Mouse (Mus musculus) erythroblast, adult 5-6 weeks (primary cell): Measurements from ENCODE around the gene Fam241a. TPM values are rescaled to one million over a fixed set of nuclear protein-coding genes. Genes with fewer than 3 reads are reported as not detected.

Source experiments
- ATAC-seq: replicated peaks from 2 replicates; pipeline ENCODE4 v1.8.0; 2016; ENCODE audit warnings: moderate number of reproducible peaks, mild to moderate bottlenecking, moderate TSS enrichment, inconsistent platforms; ENCODE audit not compliant: poor library complexity, low FRiP score, severe bottlenecking
- total RNA-seq, 2 experiments: library from RNA; stranded (forward) in 1 of 2; stranded (reverse) in 1 of 2; fragments of 150-400 nt in 1 of 2; fragments of 200-764, 138-1000 nt in 1 of 2; gene quantifications; 2 replicates each; pipeline versions ENCODE4 v1.2.3 to v1.2.4; 2015 to 2017; ENCODE audit warnings: low replicate concordance in 2 of 2

The Fam241a gene
- total RNA-seq, 2 experiments from 2014 or later = 59.3 to 68.0 TPM

DNA sequence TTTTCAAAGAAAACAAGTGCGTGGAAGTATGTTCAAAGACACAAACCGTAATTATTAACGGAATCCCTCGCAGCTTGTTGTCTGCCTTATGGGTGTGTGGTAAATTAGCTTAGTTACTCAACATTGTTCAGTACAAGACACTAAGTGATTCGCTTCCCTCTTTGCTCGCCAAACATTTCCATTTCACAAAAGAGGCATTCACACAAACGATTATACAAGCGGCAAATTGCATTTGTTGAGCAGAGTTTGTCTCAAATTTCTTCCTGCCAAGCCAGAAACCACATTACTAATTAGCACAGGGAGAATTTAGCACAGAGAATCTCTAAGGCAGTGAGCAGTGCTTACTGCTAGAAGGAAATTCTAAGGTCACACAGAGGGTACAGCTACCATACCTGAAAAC, 54.2 kb downstream of the Fam241a start:
- ATAC-seq = no peak

DNA sequence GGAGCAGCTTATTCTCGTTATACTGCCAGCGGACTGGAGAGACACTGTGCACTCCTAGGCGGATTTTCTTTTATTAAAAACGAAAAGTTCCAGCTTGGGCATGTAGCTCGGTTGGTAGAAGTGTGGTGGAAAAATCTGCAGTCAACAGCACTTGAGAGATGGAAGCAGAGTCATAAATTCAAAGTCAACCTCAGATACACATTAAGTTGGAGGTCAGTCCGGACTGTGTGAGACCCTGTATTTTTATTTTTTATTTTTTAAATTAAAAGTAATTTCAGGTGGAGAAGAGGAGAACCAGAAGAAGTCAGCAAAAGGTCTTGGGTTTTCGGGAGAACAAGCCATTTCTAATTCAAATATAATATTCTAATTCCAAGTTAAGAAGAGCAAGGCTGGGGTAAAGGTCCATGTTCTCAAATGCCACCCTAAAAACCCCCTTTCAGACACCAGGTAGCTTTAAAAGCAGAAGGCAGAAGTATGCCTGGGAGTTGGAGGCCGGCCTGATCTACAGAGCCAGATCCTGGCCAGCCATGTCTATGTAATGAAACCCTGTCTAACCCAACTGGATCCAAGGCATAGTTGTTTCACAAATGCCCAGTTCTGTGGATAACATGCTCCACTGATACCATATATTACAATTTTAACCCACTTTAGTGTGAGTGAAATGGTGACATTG, 58.0 kb downstream of the Fam241a start:
- peak; percentile 14 for ATAC-seq

GRCm38 (mm10) chr3:127837154-127837865, 58.8 kb downstream of the Fam241a start, which contains the start of gene Ap1ar:
Gene Ap1ar, minus strand, starts transcription at chr3:127837523.
- peak; percentile 95 for ATAC-seq

GRCm38 (mm10) chr3:127836798-127837153, 59.3 kb downstream of the Fam241a start:
- ATAC-seq = peak; percentile 32

DNA sequence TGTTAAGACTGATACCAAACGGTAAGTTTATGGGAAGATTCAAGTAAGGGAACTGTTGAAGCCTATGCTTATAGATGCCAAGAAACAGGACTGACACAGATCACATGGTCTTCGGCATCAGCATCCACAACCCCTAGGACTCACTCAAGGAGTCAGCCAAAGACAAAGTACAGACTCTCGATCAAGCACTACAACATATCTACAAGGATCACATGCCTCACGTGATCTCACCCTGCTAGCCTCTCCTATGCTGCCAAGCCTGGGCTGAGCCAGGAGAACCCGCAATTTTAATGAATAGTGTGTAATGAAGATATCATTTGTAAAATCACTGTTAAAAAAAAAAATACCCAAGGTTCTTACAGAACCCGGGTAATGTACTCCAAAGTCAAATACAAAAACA, 60.5 kb downstream of the Fam241a start:
- no peak for ATAC-seq

DNA sequence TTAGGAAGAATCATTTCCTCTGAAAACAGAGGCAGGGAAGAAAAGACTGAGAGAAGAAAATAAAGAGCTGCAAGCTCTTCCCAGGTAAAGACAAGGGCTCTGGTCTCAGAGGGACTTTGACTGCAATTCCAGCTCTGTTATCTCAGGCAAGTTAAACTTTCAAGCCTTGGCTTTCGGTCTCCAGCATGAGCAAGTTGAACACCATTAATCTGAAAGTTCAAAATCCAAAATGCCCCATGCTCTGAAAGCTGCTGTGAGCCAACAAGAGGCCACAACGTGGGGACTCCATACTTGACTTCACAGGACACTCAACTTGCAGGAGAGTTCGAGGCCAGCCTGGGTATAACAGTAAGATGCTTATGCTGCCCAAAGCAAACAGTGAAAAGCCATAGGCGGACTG, 62.1 kb downstream of the Fam241a start:
- ATAC-seq = no peak

GRCm38 (mm10) chr3:127831079-127831478, 65.0 kb downstream of the Fam241a start:
- ATAC-seq = no peak

- no peak for ATAC-seq
These were observed 65.9 kb downstream of the Fam241a start for GRCm38 (mm10) chr3:127830183-127830582.

DNA sequence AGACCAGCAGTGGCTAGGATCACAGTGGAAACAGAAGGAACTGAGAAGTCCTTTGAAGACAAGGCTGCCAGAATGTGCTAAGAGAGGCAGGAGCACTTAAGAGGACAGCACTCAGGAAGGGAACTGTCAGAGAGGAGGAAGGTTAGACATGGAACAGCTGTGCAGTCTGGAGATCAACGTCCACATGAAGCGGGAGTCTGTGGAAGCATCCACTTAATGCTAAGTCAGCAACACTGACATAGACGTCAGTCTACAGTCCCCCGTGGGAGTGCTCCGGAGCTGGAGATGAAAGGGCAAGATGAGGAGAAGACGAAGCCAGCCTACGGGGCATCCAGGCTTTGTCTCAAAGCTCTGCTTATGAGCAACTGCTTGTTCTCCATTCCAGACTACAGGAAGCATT, 69.0 kb downstream of the Fam241a start:
- no peak for ATAC-seq

GRCm38 (mm10) chr3:127826503-127826902, 69.6 kb downstream of the Fam241a start:
- no peak for ATAC-seq

- ATAC-seq = 0 out of 2 replicates have a peak, but pooled peaks have one; percentile 26
These were observed 71.9 kb downstream of the Fam241a start for GRCm38 (mm10) chr3:127823886-127824863.

DNA sequence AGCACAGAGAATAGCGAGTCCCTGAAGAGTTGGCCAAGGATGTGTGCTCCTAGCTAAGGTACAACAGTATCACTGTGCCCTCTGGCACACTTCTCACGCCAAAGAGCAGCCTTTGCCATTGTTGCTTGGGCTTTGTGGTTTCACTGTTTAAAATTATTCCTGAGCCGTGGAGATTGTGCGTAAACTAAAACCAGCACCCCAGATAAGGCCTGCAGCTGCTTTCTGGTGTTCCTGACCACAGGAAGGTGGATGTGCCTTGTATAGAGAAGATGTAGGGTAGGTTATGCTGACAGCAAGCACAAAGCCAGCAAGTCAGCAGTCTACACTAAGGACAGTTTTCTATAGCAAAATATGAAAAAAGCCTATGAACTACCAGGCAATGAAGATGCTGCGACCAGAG, 74.9 kb downstream of the Fam241a start:
- no peak for ATAC-seq

DNA sequence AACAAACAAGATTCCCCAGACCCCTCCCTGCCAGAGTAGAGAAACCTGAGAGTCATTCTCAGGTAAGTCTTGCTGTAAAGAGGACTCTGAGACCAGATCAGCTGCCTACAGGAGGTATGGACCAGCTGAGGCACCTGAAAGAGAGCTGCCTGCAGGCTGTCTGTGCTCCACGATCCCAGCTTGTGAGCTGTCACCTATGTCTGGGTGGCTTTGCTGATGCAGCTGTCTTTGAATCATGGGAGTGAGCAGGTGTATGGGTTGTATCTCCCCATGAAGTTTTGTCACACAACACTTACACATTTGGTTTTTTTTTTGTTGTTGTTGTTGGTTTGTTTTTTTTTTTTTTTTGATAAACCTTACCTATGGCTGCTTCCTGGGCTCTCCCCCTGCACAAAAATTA, 75.7 kb downstream of the Fam241a start:
- ATAC-seq = 0 out of 2 replicates have a peak, but pooled peaks have one; percentile 9

Other genes with a start within 250 kb of the Fam241a start
- 1.5 and 2.9 TPM in 2 replicates for gene Alpk1, start 115.8 kb downstream of the Fam241a start, total RNA-seq (2015; ENCODE audit: low replicate concordance)
- gene Alpk1, start 115.8 kb downstream of the Fam241a start, total RNA-seq (2017; ENCODE audit: low replicate concordance) = 2.9 and 3.0 TPM in 2 replicates
- 80.5 and 102 TPM in 2 replicates for gene Tifa, start 106.5 kb downstream of the Fam241a start, total RNA-seq (2015; ENCODE audit: low replicate concordance)
- 77.4 and 87.0 TPM in 2 replicates for gene Tifa, start 106.5 kb downstream of the Fam241a start, total RNA-seq (2017; ENCODE audit: low replicate concordance)
- gene Ap1ar, start 58.8 kb downstream of the Fam241a start, total RNA-seq (2015; ENCODE audit: low replicate concordance) = 11.9 and 22.4 TPM in 2 replicates
- 31.9 and 51.7 TPM in 2 replicates for gene Ap1ar, start 58.8 kb downstream of the Fam241a start, total RNA-seq (2017; ENCODE audit: low replicate concordance)